Mouse (Mus musculus) forebrain, embryonic 14.5 days (tissue): ENCODE results near the gene Naa10. TPM values are rescaled to one million over a fixed set of nuclear protein-coding genes. Genes with fewer than 3 reads are reported as not detected.

Source experiments
- ATAC-seq: fragments of 200-750 bp; cut with Nextera tagmentation; 2 replicates; pipeline ENCODE4 v1.8.0; 2017; ENCODE audit warnings: mild to moderate bottlenecking, moderate library complexity
- DNase-seq: peaks from one replicate; pipeline ENCODE4 v3.0.0-alpha.2; 2015; ENCODE audit warnings: low spot score
- H3K27ac ChIP-seq: fragments of 300-500 bp; sonication (generic); 2 replicates; pipeline ENCODE4 v1.5.1; 2014; ENCODE audit warnings: low read depth, mild to moderate bottlenecking, control low read depth, low read length, moderate library complexity
- H3K27me3 ChIP-seq: fragments of 300-500 bp; sonication (generic); replicated peaks from 2 replicates; pipeline ENCODE4 v1.6.1; 2014; ENCODE audit warnings: low read length, control low read depth, mixed read lengths; ENCODE audit not compliant: control insufficient read depth, insufficient read depth
- H3K36me3 ChIP-seq: fragments of 300-500 bp; sonication (generic); 2 replicates; pipeline ENCODE4 v1.6.1; 2014; ENCODE audit warnings: low read length, control low read depth; ENCODE audit not compliant: control insufficient read depth, insufficient read depth
- H3K4me1 ChIP-seq: fragments of 300-500 bp; sonication (generic); 2 replicates; pipeline ENCODE4 v1.6.1; 2014; ENCODE audit warnings: antibody characterized with exemption, low read length, control low read depth; ENCODE audit not compliant: control insufficient read depth, insufficient read depth
- H3K4me2 ChIP-seq: fragments of 300-500 bp; sonication (generic); 2 replicates; pipeline ENCODE4 v1.6.1; 2014; ENCODE audit warnings: mild to moderate bottlenecking, control low read depth, low read length
- H3K4me3 ChIP-seq: fragments of 300-500 bp; sonication (generic); 2 replicates; pipeline ENCODE4 v1.5.1; 2014; ENCODE audit warnings: low read depth, low read length, control low read depth
- H3K9ac ChIP-seq: fragments of 300-500 bp; sonication (generic); 2 replicates; pipeline ENCODE4 v1.6.1; 2014; ENCODE audit warnings: mild to moderate bottlenecking, low read length, control low read depth, moderate library complexity
- H3K9me3 ChIP-seq: fragments of 300-500 bp; sonication (generic); replicated peaks from 2 replicates; pipeline ENCODE4 v1.6.1; 2016; ENCODE audit warnings: low read length, control low read depth, mixed read lengths; ENCODE audit not compliant: control insufficient read depth
- WGBS: fragments of 180-500 bp; shearing (Covaris S2); extraction: QIAGEN DNeasy Blood & Tissue Kit; methylation state at CpG from one replicate; pipeline ENCODE4 v1.1.7; 2014; 5-methylcytosine and 5-hydroxymethylcytosine counted together
- polyA plus RNA-seq: library from polyadenylated mRNA; unstranded; fragments of >200 nt; fragmentation: Nextera tagmentation; extraction: Ambion mirVana; gene quantifications from 2 replicates; pipeline ENCODE4 v1.2.1, GENCODE M21; 2014

Gene Naa10
- 104 TPM in 2 replicates for polyA plus RNA-seq

- Histone ChIP-seq H3K27ac (peak within 1 kb of the TSS; percentile 75), H3K9ac (peak within 1 kb of the TSS; percentile 70), H3K4me3 (peak within 1 kb of the TSS; percentile 54), H3K36me3 (0 out of 2 replicates have a peak, but pooled peaks cover 3% of the 10 kb centered on the region), H3K4me2 (peak within 1 kb of the TSS; percentile 66), H3K9me3 (no peaks in the 10 kb centered on the region), H3K4me1 (no peaks in the 10 kb centered on the region; the same call in 1 of the 2 replicates), H3K27me3 (no peaks in the 10 kb centered on the region)
- peak; percentile 99 for ATAC-seq
- peak; percentile 95 for DNase-seq
- WGBS, result 29% methylated on average over 41 of the region's 43 CpGs
These were observed at the start of gene Naa10, which contains the start of gene Arhgap4 for GRCm38 (mm10) chrX:73921823-73922549. Gene Naa10 (minus strand): TSS chrX:73921944. Gene Arhgap4 (minus strand): TSS chrX:73921870.

GRCm38 (mm10) chrX:73970781-73971180, 49.0 kb upstream of the Naa10 start:
- Histone ChIP-seq H3K4me3 (no peak overlapping the region), H3K27ac (no peak overlapping the region), H3K4me1 (no peaks in the 10 kb centered on the region), H3K4me2 (no peak overlapping the region), H3K9me3 (no peaks in the 10 kb centered on the region), H3K9ac (no peak overlapping the region), H3K27me3 (no peaks in the 10 kb centered on the region), H3K36me3 (no peaks in the 10 kb centered on the region)
- no peak for ATAC-seq
- no peak for DNase-seq

- ATAC-seq, result no peak
- DNase-seq, result no peak
- H3K9ac ChIP-seq, result no peak overlapping the region
- H3K36me3 ChIP-seq, result no peaks in the 10 kb centered on the region
- 94% methylated on average over 2 of the region's 2 CpGs for WGBS
- H3K4me3 ChIP-seq, result no peak overlapping the region
- H3K4me1 ChIP-seq, result no peaks in the 10 kb centered on the region
- no peaks in the 10 kb centered on the region for H3K9me3 ChIP-seq
- no peak overlapping the region for H3K4me2 ChIP-seq
- no peaks in the 10 kb centered on the region for H3K27me3 ChIP-seq
- H3K27ac ChIP-seq, result no peak overlapping the region
These were observed 48.0 kb upstream of the Naa10 start for GRCm38 (mm10) chrX:73969729-73970128.

- no peaks in the 10 kb centered on the region for H3K36me3 ChIP-seq
- H3K27me3 ChIP-seq, result no peaks in the 10 kb centered on the region
- 83% methylated on average over 1 of the region's 1 CpGs for WGBS
- H3K4me1 ChIP-seq, result 0 out of 2 replicates have a peak, but pooled peaks cover under 1% of the 10 kb centered on the region
- H3K9me3 ChIP-seq, result no peaks in the 10 kb centered on the region
- H3K4me2 ChIP-seq, result no peak overlapping the region
- no peak overlapping the region for H3K4me3 ChIP-seq
- DNase-seq (no peak), ATAC-seq (no peak)
- H3K9ac ChIP-seq, result no peak overlapping the region
- H3K27ac ChIP-seq, result no peak overlapping the region
These were observed 47.4 kb upstream of the Naa10 start for GRCm38 (mm10) chrX:73969167-73969566.

GRCm38 (mm10) chrX:73967177-73968075, 45.7 kb upstream of the Naa10 start:
- ATAC-seq (peak; percentile 89), DNase-seq (peak; percentile 96)
- Histone ChIP-seq H3K27me3 (no peaks in the 10 kb centered on the region), H3K9me3 (no peaks in the 10 kb centered on the region), H3K4me2 (peak overlapping the region; percentile 66), H3K4me1 (peaks cover 11% of the 10 kb centered on the region; the same call in 1 of the 2 replicates), H3K4me3 (peak overlapping the region; percentile 62), H3K27ac (peak overlapping the region; percentile 98), H3K36me3 (no peaks in the 10 kb centered on the region; the same call in 1 of the 2 replicates), H3K9ac (peak overlapping the region; percentile 63)
- WGBS, result 31% methylated on average over 58 of the region's 60 CpGs

GRCm38 (mm10) chrX:73966248-73967176, 44.8 kb upstream of the Naa10 start, which contains the start of gene Hcfc1:
Gene Hcfc1 (minus strand): TSS chrX:73966357.
- no peaks in the 10 kb centered on the region for H3K27me3 ChIP-seq
- peak; percentile 91 for DNase-seq
- H3K36me3 ChIP-seq, result no peaks in the 10 kb centered on the region; the same call in 1 of the 2 replicates
- H3K9ac ChIP-seq, result peak within 1 kb of the TSS; percentile 63
- 27% methylated on average over 58 of the region's 58 CpGs for WGBS
- H3K27ac ChIP-seq, result peak within 1 kb of the TSS; percentile 98
- H3K4me3 ChIP-seq, result peak within 1 kb of the TSS; percentile 62
- H3K9me3 ChIP-seq, result no peaks in the 10 kb centered on the region
- H3K4me1 ChIP-seq, result peaks cover 11% of the 10 kb centered on the region; the same call in 1 of the 2 replicates
- ATAC-seq, result peak; percentile 75
- H3K4me2 ChIP-seq, result peak within 1 kb of the TSS; percentile 66

- H3K36me3 ChIP-seq, result peaks cover 8% of the 10 kb centered on the region; the same call in 1 of the 2 replicates
- peak overlapping the region; percentile 63 for H3K9ac ChIP-seq
- no peaks in the 10 kb centered on the region for H3K9me3 ChIP-seq
- H3K4me3 ChIP-seq, result peak overlapping the region; percentile 62
- WGBS, result 27% methylated on average over 20 of the region's 20 CpGs
- DNase-seq (peak; percentile 50), ATAC-seq (no peak)
- peak overlapping the region; percentile 66 for H3K4me2 ChIP-seq
- no peaks in the 10 kb centered on the region for H3K27me3 ChIP-seq
- H3K4me1 ChIP-seq, result peaks cover 11% of the 10 kb centered on the region; the same call in 1 of the 2 replicates
- H3K27ac ChIP-seq, result 0 out of 2 replicates have a peak overlapping the region, but pooled peaks have one; percentile 27
These were observed 43.6 kb upstream of the Naa10 start for GRCm38 (mm10) chrX:73965307-73965706.

- Histone ChIP-seq H3K4me3 (peak overlapping the region; percentile 62), H3K27me3 (no peaks in the 10 kb centered on the region), H3K9ac (peak overlapping the region; percentile 63), H3K36me3 (peaks cover 9% of the 10 kb centered on the region; the same call in 1 of the 2 replicates), H3K4me1 (peaks cover 11% of the 10 kb centered on the region; the same call in 1 of the 2 replicates), H3K27ac (no peak overlapping the region), H3K9me3 (no peaks in the 10 kb centered on the region), H3K4me2 (peak overlapping the region; percentile 66)
- DNase-seq (no peak), ATAC-seq (no peak)
- WGBS, result 49% methylated on average over 3 of the region's 3 CpGs
These were observed 42.6 kb upstream of the Naa10 start for GRCm38 (mm10) chrX:73964363-73964762.
